Mouse (Mus musculus): Measurements from ENCODE around the gene Kif13a.

The Kif13a gene

GRCm38 (mm10) chr13:46885759-46886060 is 44.0 kb downstream of the Kif13a start:
- intact Hi-C loops (cut with DNase I) = loop anchor here (5.0 kb wide), 1 partner anchor 42 kb away; the partner anchor contains the start of gene Kif13a

DNA sequence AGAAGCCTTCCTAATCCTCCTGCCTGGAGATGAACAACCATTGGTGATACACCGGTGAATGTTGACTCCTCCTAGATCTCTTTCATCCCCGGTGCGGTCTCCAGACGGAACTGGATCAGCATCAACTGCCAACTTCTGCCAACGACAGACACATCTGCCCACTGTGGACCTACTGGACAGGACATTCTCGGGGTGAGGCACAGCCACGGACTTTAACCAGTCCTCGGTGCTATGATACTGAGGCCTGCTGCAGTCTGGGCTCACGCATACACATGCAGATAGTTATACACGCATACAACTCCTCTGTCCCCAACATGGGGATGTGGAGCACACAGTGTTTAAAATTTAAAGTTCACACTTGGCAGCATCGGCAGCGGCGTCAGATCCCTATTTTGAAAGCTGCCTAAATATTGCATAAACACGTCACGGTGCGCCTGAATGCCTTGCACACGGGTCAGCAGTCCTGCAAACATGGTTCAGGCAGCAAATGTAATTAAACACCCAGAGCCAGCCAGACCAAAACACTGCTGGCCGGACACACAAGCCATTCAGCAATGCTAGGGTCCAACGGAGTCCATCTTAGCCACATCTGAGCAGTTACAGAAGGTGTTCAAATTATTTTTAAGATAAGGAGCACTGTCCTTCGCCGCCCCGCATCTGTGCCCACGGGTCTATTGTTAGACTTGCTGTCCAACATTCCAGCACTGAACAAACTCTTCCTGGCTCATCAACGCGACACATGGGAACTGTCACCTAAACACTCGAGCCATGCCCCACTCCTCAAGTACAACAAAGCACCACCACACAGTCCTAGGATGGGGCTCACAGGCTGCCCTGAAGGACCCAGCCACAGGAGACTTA is 44.5 kb downstream of the Kif13a start:
- intact Hi-C loops (cut with DNase I) = loop anchor here (5.0 kb wide), 1 partner anchor 42 kb away; the partner anchor contains the start of gene Kif13a

DNA sequence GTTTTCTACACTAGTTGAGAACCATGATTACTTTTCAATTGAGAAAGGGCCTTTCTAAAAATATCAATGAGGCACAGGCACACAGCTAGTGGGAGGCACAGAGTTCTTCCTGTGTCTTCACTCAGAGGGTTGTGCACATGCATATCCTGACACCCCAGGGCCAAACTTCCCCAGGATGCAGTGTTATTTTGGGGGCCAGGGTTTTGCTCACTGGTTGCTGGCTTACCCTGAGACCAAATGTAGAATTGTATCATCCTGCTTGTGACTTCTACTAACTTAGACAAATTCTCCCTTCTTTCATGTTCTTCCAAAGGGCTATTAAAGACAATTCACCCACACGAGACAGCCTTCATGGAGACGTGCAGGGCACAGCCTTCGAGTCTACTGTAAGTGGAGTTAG is 45.7 kb downstream of the Kif13a start:
- intact Hi-C loops (cut with DNase I) = no loop called here

DNA sequence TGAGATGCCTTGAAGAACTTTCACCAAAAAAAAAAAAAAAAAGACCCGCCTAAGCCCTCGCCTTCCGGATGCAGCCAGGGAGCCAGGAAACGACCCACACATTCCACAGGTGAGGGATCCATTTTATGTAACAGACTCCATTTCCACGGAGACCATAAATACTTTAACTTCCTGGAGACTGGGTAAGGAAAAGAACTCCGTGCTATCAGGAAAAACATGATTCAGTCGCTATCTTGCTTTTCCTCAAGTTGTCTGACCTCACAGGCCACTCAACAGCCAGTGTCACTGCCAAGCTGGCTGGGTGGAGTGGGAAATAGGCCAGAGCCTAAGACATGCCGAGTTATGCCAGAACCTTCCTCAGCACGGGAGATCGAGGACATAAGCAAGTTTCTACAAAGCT is 46.3 kb downstream of the Kif13a start:
- intact Hi-C loops (cut with DNase I) = no loop called here

GRCm38 (mm10) chr13:46880736-46881135 is 48.9 kb downstream of the Kif13a start:
- intact Hi-C loops (cut with DNase I) = no loop called here

GRCm38 (mm10) chr13:46880243-46880642 is 49.4 kb downstream of the Kif13a start:
- intact Hi-C loops (cut with DNase I) = no loop called here

- intact Hi-C loops (cut with DNase I) = no loop called here
These were observed 52.6 kb downstream of the Kif13a start for GRCm38 (mm10) chr13:46877049-46877448.

DNA sequence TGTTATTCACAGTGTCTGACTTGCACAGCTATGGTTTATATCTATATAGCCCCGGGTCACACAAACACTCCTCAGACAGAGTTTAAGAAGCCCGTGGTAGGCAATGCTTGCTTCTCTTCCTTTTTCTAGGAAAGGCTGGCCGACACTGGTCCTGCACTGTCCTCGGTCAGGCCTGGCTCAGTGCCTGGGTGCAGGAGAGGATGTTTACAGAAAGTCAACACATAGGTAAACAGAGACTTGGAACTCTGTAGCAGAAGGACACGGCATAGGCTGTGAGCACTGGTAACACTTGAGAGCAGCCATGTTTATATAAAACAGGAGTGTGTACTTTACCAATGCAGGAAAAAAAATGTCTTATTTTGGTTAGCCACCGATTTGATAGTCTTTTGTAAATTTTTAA is 54.3 kb downstream of the Kif13a start:
- intact Hi-C loops (cut with DNase I) = no loop called here

GRCm38 (mm10) chr13:46872732-46873131 is 56.9 kb downstream of the Kif13a start:
- intact Hi-C loops (cut with DNase I) = no loop called here

- intact Hi-C loops (cut with DNase I) = no loop called here
These were observed 57.5 kb downstream of the Kif13a start for GRCm38 (mm10) chr13:46872194-46872593.

GRCm38 (mm10) chr13:46869464-46869863 is 60.2 kb downstream of the Kif13a start:
- intact Hi-C loops (cut with DNase I) = no loop called here

DNA sequence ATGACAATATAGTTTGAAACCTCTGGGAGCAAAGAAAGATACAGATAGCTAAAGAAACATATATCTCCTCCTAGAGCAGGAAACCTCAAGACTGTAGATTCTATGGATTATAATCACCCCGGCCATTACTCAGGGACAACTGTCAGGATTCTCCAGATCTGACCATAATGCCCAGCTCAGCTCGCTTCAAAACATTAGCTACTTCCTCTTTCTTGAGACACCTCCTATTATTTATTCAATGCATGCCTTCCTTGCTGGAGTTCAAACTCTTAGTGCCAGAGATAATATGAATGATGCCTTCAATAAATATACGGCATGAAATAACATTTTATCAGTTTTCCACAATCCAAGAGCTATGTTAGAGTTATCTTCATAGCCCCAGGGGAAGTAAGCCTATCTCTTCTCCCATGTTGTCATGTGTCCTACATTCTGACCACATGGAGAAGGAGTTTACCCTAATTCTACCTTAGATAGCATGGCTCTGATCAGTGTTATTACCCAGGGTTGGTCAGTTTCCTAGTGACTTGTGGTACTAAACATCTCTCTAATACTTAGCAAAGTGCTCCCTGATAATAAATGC is 66.4 kb downstream of the Kif13a start:
- intact Hi-C loops (cut with DNase I) = no loop called here

DNA sequence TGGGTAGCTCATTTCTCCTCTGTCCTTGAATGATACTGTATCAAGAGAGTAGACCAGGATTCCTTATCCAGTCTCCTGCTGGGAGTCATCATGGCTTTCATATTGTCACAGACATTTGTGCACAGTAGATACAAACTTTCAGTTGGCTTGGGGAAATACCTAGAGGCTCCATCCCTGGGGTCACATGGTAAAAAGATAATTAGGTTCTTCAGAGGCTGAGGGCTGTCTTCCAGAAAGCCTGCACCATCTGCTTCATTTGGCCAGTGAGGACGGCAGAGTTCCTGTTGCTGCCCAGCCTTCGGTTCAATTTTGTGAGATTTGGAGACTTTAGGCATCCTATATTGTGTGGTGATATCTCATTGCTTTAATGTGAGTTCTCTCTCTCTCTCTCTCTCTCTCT is 69.8 kb downstream of the Kif13a start:
- intact Hi-C loops (cut with DNase I) = no loop called here

- intact Hi-C loops (cut with DNase I) = no loop called here
These were observed 70.5 kb downstream of the Kif13a start for GRCm38 (mm10) chr13:46859173-46859572.

- intact Hi-C loops (cut with DNase I) = no loop called here
These were observed 70.9 kb downstream of the Kif13a start for GRCm38 (mm10) chr13:46858835-46859152.

- intact Hi-C loops (cut with DNase I) = no loop called here
These were observed 71.4 kb downstream of the Kif13a start for GRCm38 (mm10) chr13:46858143-46858834.

DNA sequence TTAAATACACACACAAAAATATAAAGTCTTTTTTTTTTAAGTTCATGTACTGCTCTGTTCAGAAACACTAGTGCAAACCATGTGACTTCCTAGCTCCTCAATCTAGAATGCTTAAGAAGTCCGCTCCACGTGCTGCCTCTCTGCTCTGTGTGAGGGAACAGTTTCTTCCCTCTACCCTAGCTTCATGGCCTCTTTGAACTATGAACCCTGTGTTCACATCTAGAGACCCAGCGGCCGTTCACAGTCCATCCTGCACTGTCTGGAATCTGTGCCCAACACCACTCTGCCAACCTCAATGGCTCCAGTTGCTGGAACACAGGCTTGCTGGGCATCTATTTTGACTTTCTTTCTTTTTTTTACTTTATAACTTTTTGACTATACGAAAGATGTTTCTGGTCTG is 75.2 kb downstream of the Kif13a start:
- intact Hi-C loops (cut with DNase I) = no loop called here

- intact Hi-C loops (cut with DNase I) = no loop called here
These were observed 77.2 kb downstream of the Kif13a start for GRCm38 (mm10) chr13:46852470-46852869.

- intact Hi-C loops (cut with DNase I) = no loop called here
These were observed 84.2 kb downstream of the Kif13a start for GRCm38 (mm10) chr13:46845456-46845855.

DNA sequence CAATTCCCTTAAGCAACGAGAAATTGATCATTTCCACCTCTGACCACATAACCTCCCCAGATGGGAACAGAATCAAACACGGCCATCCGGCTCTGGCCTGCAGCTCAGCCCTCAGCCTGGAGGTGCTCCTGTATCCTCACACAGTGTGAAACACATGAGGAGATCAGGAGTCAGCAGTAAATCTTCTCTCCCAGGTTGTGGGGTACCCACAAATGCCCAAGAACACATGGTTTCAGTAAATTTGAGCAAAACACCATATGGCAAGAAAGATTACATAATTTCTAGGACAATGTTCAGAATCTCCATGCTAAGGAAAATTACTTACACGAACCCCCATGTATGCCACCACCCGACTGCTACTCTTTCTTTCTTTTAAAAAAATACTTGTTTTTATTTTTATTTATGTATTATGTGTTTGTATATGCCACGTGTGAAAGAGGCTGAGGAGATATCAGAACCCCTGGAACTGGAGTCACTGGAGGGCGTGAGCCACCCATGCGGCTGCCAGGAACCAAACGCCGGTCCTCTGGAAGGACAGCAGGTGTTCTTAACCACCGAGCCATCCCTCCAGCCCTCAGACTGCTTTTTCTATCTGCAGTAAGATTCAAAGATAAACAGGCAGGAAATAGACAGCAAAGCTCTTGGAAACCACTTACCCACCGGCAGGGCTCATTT is 85.0 kb downstream of the Kif13a start:
- intact Hi-C loops (cut with DNase I) = no loop called here

DNA sequence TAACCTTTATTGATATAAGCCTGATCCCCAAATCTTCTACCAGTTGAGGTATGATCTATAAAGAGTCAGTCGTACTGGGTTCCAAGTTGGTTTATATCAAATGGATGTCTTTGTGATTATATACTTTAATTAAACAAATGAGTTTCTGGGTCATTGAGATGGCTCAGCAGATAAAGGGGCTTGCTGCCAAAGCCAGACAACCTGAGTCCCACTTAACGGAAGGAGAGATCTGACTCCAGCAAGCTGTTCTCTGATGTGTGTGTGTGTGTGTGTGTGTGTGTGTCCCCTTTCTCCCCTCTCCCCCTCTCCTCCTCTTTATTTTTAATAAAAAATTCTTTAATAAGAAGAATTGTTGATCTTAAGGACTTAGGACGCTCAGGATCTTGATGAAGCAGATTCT is 86.0 kb downstream of the Kif13a start:
- intact Hi-C loops (cut with DNase I) = loop anchor here (2.0 kb wide), 1 partner anchor 169 kb away; no protein-coding TSS in a partner anchor

- intact Hi-C loops (cut with DNase I) = loop anchor here (2.0 kb wide), 1 partner anchor 171 kb away; no protein-coding TSS in a partner anchor
These were observed 87.5 kb downstream of the Kif13a start for GRCm38 (mm10) chr13:46842185-46842584.

Data from adrenal gland (tissue).